Comparison of ENCODE assay signal across 23 mouse cellular contexts in the genomic region with DNA sequence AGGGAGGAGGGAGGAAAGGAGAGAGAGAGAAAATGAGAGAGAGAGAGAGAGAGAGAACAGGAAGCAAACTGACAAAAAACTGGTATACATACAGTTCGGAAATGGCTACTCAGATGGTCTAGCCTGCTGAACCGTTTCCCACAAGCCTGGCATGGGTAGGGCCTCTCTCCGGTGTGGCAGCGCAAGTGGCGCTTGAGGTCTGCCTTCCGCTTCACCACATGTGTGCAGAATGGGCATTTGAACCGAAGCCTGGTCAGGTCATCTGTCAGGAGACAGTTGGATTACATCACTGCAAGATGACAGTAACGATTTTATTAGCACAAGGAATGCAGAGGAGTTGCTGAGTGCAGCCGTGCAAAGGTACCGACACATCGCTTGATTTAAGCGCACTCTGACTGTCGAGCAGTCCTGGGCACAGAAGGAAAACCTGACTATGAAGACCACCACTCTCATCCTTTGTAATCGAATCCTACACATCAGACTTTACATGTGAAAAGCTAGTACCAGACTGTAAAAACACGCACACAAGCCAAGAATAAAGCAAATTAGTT.
"Had no signal": no experiment of that assay in that cellular context is flagged by ENCODE, and none has a peak within 500 bp of the region (broad histone marks: within the 10 kb centered on the region; RNA-seq: fewer than 3 reads in every experiment).

No protein-coding gene starts in this region.

- H3K9ac ChIP-seq: forebrain, postnatal 0 days; heart, embryonic 12.5 days; hindbrain, embryonic 12.5 days; hindbrain, embryonic 14.5 days; limb, embryonic 13.5 days; limb, embryonic 15.5 days; liver, embryonic 12.5 days; liver, embryonic 14.5 days had no signal

- DNase-seq: forebrain, postnatal 0 days; gastrocnemius, postnatal 14 days; gastrocnemius, postnatal 36 days; heart, adult 18-20 months; heart, postnatal 10 days; heart, postnatal 4 days; kidney, adult 11 months; kidney, adult 8-10 months; kidney, postnatal 14 days; layer of hippocampus, adult 9-11 months; layer of hippocampus, postnatal 36 days; left cerebral cortex, postnatal 4 days had no signal

- H3K27me3 ChIP-seq: heart, embryonic 12.5 days; hindbrain, embryonic 12.5 days; limb, embryonic 13.5 days; limb, embryonic 15.5 days had no signal

- H3K9me3 ChIP-seq: heart, embryonic 10.5 days; heart, embryonic 12.5 days; hindbrain, embryonic 10.5 days; hindbrain, embryonic 12.5 days; limb, embryonic 13.5 days; limb, embryonic 15.5 days; liver, embryonic 12.5 days had no signal

- H3K4me2 ChIP-seq: heart, embryonic 12.5 days; hindbrain, embryonic 12.5 days; hindbrain, embryonic 14.5 days; limb, embryonic 13.5 days; limb, embryonic 15.5 days; liver, embryonic 12.5 days had no signal

- H3K4me1 ChIP-seq: heart, embryonic 10.5 days; heart, embryonic 12.5 days; hindbrain, embryonic 10.5 days; hindbrain, embryonic 12.5 days; limb, embryonic 13.5 days; limb, embryonic 15.5 days had no signal

- H3K27ac ChIP-seq: heart, embryonic 10.5 days; hindbrain, embryonic 10.5 days; hindbrain, embryonic 12.5 days; hindbrain, embryonic 14.5 days; hindbrain, postnatal 0 days; limb, embryonic 13.5 days; limb, embryonic 15.5 days; liver, embryonic 12.5 days; liver, embryonic 14.5 days had no signal

- H3K4me3 ChIP-seq: heart, embryonic 10.5 days; heart, embryonic 12.5 days; hindbrain, embryonic 10.5 days; hindbrain, embryonic 12.5 days; limb, embryonic 13.5 days; limb, embryonic 15.5 days; liver, embryonic 12.5 days had no signal

- ATAC-seq: forebrain, postnatal 0 days; hindbrain, postnatal 0 days; intestine, embryonic 16.5 days; liver, embryonic 12.5 days had no signal
